Mouse (Mus musculus): Measurements from ENCODE around the gene Inpp4b. TPM values are rescaled to one million over a fixed set of nuclear protein-coding genes. Genes with fewer than 3 reads are reported as not detected.

The Inpp4b gene
- total RNA-seq (2023), result 54.6 to 73.6 TPM (median 65.4 TPM) in 4 replicates

DNA sequence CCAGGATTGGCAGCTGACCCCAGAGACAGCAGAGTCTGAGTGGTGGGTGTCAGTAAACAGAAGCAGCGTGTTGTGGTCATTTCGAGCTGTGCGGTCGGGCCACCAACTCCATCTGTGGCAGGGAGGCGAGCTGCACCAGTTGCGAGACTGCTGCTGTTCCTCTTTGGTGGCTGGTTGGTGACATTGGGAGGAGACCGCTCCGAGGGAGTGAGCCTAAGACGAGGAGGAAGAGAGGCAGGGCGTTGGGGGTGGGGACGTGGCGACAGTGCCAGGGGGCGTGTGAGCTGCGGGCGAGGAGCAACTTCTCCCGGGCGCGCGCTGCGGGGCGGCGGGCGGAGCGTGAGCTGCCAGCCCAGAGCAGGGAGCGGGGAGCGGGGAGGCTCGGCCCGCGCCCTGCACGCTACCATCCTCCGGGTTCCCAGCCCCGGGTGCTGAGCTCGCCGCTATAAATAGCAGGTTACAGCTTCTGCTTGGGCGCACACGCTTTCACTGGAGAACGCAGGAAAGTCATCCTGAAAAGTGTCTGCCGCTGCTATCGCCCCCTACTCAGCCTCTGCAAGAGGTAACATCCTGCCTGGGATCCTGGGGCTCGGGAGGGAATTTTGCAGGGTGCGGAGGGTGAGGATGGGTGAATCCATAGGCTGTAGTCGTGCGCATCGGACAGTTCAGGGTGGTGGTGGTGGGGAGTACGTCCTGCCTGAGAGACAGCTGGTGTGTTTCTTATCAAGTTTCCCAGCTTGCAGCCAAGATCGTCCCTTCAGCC, at the start of gene Inpp4b:
Inpp4b (plus strand) TSS at position 321 of the 763 bp plus-strand sequence.

Measured in B cell, adult 62 days (primary cell).